Mouse (Mus musculus): Measurements from ENCODE around the gene Olfr877.

Olfr877 gene

GRCm38 (mm10) chr9:37853969-37854368, at the start of gene Olfr877:
Gene Olfr877, plus strand, starts transcription at chr9:37854269.
- DNase-seq = no peak

GRCm38 (mm10) chr9:37807235-37807634, 46.8 kb upstream of the Olfr877 start:
- DNase-seq = no peak

GRCm38 (mm10) chr9:37808456-37808855, 45.6 kb upstream of the Olfr877 start:
- DNase-seq = no peak

GRCm38 (mm10) chr9:37808976-37809375, 45.1 kb upstream of the Olfr877 start:
- no peak for DNase-seq

- DNase-seq = no peak
Observed at GRCm38 (mm10) chr9:37814696-37815095, 39.4 kb upstream of the Olfr877 start.

- no peak for DNase-seq
Observed at GRCm38 (mm10) chr9:37829881-37830280, 24.2 kb upstream of the Olfr877 start.

GRCm38 (mm10) chr9:37833341-37833740, 20.7 kb upstream of the Olfr877 start:
- DNase-seq = no peak

- DNase-seq = no peak
Observed at GRCm38 (mm10) chr9:37849267-37849666, 4.8 kb upstream of the Olfr877 start.

GRCm38 (mm10) chr9:37863325-37863724, 9.3 kb downstream of the Olfr877 start:
- no peak for DNase-seq

GRCm38 (mm10) chr9:37870246-37870645, 16.2 kb downstream of the Olfr877 start:
- DNase-seq = no peak

GRCm38 (mm10) chr9:37871097-37871496, 17.0 kb downstream of the Olfr877 start:
- DNase-seq = no peak

- DNase-seq = no peak
Observed at GRCm38 (mm10) chr9:37871536-37871935, 17.5 kb downstream of the Olfr877 start.

GRCm38 (mm10) chr9:37890960-37891359, 36.9 kb downstream of the Olfr877 start:
- peak; percentile 3 for DNase-seq

GRCm38 (mm10) chr9:37896661-37897060, 42.6 kb downstream of the Olfr877 start, which contains the start of gene Olfr145:
Gene Olfr145, plus strand, starts transcription at chr9:37896724.
- no peak for DNase-seq

GRCm38 (mm10) chr9:37905555-37905954, 51.5 kb downstream of the Olfr877 start:
- DNase-seq = no peak

Data from retina, postnatal 1 day (tissue).